Mouse (Mus musculus) kidney, postnatal 10 days (tissue): ENCODE measurements around the gene Kctd3.
A peak's percentile ranks its signal among the peaks of the same experiment; 100 is the strongest.

Experiments used
- DNase-seq: peaks from one replicate; pipeline ENCODE4 v3.0.0; 2021; ENCODE audit warnings: mixed read lengths

The Kctd3 gene

DNA sequence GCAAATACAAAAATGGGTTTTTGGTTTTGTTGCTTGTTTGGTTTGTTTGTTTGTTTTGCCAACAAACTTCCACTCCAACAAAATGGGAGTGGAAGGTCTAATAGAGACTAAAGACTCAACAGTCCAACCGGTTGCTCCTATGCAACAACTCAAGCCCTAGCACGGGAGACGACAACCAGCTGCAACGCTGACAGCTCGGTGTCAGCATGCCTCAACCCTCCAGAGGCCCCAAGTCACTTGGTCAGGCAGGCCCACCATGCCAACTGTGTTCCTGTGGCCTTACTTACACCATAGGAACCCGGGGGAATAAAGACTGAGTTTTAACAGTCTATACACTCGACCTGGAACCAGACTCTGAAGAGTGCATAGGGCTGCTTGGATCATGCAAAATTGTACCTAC, 815 bp downstream of the Kctd3 start:
- DNase-seq: no peak

DNA sequence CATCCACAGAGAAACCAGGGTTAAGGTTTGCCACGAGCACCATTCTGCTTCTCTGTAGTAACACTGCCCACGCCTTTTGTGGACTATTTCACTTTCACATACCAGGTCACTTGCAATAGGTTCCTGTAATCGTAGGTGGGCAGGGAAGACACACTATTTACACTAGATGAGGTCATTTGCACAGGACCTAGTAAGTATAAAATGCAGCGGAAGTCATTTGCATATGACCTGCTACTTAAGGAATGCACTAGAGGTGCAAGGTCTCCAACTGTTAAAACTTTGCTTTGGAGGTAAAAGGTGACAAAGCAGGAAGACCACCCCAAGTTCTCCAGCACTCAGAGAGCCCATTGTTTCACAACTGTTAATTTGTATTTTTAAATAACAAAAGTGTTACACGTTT, 1.4 kb downstream of the Kctd3 start:
- DNase-seq: no peak

DNA sequence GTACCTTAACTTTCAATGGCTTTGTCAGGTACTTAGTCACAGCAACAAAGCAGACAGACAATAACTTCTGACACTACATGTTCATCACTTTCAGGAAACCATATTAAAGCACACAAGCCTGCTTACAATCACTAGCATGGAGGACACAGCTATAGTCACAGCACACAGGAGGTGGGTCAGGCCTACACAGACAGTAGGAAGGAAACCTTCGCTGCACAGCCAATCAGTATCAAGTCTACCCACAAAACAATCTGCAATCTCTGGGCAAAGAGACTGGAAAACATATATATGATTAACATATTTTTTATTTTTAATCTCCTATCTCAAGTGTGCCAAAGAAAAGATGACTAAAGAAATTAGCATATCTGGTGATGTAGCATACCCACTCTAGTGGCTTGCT, 2.9 kb downstream of the Kctd3 start:
- DNase-seq: no peak

DNA sequence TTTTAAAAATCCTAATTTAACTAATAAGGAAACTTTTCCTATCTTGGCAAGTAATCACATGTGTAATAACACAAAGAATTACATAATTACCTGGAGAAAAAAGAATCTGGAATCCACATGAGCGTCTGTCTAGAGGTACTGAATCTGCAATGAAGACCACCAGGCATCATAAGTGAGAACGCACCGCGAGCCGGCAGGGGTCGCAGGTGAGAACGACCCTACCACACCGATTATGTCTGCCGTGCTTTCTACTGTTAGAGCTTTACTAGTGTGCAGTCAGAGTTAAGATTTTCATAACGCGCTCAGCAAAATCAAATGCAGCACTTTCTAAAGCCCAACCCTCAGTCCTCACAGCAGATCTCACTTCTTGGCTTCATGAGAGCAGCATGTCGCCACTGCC, 5.8 kb downstream of the Kctd3 start:
- no peak for DNase-seq

DNA sequence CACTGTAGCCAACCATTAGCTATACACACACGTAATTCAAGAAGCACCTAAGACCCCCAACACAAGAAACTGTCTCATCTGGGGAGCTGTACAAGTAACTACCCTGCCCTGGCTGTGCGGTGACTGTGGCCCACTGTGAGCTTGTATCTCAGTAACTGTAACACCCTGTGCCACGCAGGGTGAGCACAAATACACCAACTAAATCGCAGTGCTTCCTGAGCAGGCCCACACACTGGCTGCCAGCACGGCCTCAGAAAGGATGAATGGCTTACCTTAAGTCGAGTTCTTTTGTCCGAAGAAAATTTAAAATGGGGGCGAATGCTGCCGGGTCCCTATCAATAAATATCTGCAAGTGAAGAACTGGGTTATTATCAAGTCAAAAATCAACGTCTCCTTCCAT, 7.7 kb downstream of the Kctd3 start:
- DNase-seq: no peak

DNA sequence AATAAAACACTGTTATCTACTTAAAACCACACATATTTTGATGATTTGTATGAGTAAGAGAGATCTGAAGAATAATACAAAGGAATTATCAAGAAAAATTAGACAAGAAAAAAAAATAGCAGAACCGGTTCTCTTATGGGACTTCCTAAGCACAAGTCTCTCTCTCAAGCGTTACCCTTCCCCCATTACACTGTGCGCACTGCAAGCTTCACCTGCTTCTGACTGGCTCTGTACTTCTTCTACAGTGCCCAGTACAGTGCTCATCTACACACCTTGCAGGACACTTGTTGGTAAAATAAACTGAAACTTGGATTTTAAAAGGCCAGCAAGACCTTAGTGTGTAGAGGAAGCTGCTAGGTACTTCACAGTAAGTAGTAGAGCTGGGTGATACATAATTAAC, 9.7 kb downstream of the Kctd3 start:
- no peak for DNase-seq

DNA sequence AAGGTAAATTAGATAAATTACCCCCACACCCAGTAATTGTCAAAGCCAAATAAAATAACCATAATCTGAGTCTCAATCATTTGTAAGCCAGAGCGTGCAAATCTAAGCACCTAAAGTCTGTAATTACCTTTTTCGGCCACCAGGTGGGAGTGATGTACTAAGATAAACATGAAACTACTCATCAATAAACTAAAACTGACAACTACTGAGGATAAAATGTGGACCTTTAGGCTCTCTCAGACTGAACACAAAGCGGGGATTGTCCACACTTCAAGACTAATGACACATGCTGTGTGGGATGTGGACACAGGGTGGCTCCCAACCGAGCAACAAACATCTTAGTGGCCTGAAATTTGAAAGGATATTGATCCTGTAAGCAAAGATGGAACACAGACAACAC, 14.4 kb downstream of the Kctd3 start:
- peak; percentile 54 for DNase-seq

DNA sequence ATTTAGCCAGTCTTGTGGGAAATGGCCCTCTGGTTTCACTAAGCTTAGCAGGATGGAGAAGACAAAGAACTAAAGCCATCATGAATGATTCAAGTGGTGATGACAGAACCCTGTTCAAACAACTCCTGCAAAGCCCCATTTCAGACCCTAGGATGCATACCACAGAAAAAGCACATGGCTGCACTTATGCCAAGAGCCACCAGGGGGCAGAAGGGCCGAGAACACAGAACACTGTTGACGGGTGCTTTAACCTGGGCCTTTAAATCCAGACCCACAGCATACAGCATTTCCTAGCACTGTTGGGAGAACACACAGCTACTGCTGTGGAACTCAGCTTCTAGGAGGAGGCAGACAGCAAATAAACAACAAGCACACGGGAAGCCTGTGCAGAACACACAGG, 27.6 kb downstream of the Kctd3 start:
- peak; percentile 74 for DNase-seq

DNA sequence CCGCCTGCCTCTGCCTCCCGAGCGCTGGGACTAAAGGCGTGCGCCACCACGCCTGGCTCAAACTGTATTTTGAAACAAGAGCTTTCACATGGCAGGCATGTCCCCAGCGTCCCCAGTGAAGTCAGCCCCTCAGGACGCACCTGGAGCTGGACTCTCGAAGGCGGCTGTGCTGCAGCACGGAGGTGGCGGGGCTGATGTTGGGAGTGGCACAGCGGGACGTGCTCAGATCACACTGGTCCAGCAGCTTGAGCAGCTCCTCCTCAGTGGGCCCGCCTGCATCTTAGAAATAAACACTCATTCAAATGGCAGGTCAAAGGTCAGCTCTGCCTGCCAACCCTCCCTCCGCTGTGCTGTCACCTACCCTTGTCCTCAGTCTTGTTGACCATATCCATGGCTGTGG, 33.7 kb downstream of the Kctd3 start:
- no peak for DNase-seq

DNA sequence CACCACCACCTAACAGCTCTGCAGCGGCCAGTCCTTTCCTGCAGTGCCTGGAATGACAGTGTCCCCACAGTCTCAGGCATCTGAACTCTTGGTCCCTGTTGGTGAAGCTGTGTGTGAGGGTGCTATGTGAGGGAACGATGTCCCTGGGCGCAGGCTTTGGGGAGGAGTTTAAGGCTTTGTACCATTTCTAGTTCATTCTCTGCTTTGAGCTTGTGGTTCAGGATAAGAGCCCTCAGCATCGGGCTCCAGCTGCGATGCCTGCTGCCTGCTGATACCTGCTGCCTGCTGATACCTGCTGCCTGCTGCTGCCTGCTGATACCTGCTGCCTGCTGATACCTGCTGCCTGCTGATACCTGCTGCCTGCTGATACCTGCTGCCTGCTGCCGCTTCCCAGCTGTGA, 34.6 kb downstream of the Kctd3 start:
- no peak for DNase-seq

DNA sequence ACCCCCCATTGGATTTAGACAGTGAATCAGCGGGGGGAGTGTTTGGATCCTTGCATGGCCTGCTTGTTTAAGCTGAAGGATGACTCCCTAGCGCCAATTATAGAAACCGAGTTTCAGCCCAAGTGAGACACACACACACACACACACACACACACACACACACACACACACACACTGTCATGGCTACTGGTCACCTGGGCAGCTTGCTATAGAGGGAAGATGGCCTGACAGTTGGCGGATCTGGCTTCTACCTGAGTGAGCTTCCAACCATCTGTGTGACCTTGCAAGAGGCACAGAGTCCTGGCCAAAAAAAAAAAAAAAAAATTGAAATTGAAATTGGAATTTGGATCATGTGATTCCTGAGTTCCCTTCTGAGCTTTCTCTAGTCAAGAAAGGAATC, 55.1 kb downstream of the Kctd3 start:
- DNase-seq: no peak

DNA sequence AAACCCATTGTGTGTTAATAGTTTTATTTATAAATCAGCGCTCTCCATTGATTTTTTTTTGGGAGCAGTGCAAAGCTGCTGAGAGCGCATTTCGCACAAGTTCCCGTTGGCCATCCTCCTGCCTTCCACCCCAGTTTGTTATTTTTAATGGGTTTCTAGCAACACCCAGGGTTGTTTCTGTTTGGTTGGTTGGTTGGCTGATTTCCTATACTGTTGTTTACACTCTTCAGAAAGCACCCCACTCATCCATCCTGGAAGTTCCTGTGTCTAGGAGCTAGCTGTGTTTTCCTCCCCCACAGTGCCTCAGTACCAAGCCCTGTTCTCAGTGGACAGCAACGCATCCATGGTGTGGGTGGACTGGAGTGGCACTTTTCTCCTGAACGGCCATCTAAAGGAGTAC, 56.5 kb downstream of the Kctd3 start:
- no peak for DNase-seq

DNA sequence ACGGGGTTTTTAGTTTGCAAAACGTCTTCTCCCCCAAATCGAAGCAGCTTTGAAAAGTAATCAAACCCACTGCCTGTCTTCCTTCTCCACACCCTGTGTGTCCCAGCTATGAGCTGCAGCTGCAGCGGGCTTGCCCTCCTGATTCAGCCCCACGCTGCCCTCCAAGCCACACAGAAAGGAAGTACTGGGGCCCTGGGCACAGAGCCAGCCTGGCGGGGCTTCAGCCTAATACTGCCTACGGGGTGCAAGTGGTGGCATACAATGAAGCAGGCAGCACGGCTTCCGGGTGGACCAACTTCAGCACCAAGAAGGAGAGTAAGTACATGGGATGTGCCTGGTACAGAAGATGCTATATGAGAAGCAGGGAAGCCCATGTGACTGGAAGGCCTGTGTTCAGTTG, 59.4 kb downstream of the Kctd3 start:
- DNase-seq: peak; percentile 36

DNA sequence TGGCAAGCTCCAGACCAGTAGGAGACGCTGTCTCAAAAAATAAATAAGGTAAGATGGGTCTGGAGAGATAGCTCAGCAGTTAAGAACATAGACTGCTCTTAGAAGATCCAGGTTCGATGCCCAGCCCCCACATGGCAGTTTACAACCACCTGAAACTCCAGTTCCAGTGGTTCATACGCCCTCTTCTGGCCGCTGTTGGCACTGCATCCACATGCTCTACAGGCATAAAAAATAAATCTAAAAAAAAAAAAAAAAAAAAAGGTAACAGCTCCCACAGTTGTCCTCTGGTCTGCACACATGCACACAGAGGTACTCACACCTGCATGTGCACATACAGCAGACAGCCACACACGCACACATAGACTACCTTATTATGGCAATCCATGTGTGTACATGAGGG, 59.8 kb downstream of the Kctd3 start:
- DNase-seq: peak; percentile 27

DNA sequence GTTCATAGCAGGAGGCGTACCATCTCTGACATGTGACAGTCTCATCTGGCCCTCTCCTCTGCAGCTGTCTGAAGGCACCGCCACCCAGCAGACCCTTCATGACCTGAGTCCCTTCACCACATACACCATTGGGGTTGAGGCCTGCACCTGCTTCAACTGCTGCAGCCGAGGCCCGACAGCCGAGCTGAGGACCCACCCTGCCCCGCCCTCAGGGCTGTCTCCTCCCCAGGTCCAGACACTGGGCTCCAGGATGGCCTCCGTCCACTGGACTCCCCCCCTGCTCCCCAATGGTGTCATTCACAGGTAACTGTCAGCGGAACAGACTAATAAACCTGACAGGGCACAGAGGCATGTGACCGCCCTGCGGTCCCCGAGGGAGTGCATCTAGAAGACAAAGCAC, 60.8 kb downstream of the Kctd3 start:
- DNase-seq: no peak

DNA sequence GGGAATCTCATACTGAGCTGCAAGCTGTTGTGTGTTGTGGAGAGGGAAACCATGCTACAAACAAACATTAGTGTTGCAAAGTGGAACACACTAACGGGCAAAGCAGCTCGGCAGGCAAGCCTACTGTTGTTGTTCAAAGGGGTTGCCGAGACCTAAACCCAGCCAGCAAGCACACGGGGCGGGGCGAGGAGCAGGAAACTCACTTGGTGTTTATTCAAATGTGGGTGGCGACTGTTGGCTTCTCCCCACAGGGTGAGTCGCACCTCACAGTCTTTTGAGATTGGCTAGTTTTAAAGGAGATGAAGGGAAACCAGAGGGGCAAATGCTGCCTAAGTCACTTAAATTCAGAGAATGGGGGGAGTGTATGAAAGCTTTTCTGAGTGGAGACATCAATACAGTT, 62.3 kb downstream of the Kctd3 start:
- no peak for DNase-seq

DNA sequence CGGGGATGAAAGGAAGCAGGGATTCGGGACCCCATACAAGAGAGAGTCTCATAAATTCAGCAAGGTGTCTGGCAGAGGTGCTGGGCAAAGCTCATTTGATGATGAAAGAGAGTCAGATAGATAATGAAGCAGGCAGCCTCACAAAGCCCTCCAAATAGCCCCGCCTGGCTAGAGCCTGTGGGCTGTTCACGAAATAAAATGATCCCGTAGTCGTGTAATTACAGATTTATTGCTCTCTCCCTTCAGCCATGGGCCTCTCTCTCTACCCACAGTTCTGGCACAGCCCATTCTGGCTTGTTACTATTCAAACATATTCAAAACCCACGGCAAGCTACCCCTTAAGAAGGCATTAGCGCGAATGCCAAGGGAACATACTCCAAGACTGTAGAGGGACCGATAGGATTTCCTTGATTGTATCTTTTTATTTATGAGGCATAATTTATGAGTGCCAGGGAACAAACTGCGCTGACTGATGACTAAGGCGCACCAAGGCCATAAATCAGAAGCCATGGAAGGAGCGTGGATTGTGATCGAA, 70.3 kb downstream of the Kctd3 start:
- no peak for DNase-seq
